Mouse (Mus musculus) liver, embryonic 11.5 days (tissue): ENCODE results near the gene Mylpf. TPM values are rescaled to one million over a fixed set of nuclear protein-coding genes. Genes with fewer than 3 reads are reported as not detected.

ENCODE experiments used
- ATAC-seq: fragments of 200-750 bp; cut with Nextera tagmentation; replicated peaks from 2 replicates; pipeline ENCODE4 v1.8.0; 2017; ENCODE audit warnings: moderate number of reproducible peaks, mild to moderate bottlenecking, moderate TSS enrichment, moderate library complexity; ENCODE audit not compliant: low FRiP score
- DNase-seq: peaks from one replicate; pipeline ENCODE4 v3.0.0-alpha.2; 2017; ENCODE audit warnings: low spot score
- H3K27ac ChIP-seq: fragments of 300-500 bp; sonication (generic); 2 replicates; pipeline ENCODE4 v1.5.1; 2014; ENCODE audit warnings: mild to moderate bottlenecking, low read depth, low read length, control low read depth
- H3K27me3 ChIP-seq: fragments of 300-500 bp; sonication (generic); replicated peaks from 2 replicates; pipeline ENCODE4 v1.6.1; 2014; ENCODE audit warnings: low read length, mixed read lengths; ENCODE audit not compliant: control insufficient read depth, insufficient read depth
- H3K36me3 ChIP-seq: fragments of 300-500 bp; sonication (generic); 2 replicates; pipeline ENCODE4 v1.6.1; 2014; ENCODE audit warnings: mild to moderate bottlenecking, low read length, moderate library complexity, mixed read lengths; ENCODE audit not compliant: control insufficient read depth, insufficient read depth
- H3K4me1 ChIP-seq: fragments of 300-500 bp; sonication (generic); replicated peaks from 2 replicates; pipeline ENCODE4 v1.6.1; 2014; ENCODE audit warnings: low read length, mixed read lengths; ENCODE audit not compliant: control insufficient read depth, insufficient read depth
- H3K4me2 ChIP-seq: fragments of 300-500 bp; sonication (generic); 2 replicates; pipeline ENCODE4 v1.6.1; 2014; ENCODE audit warnings: mild to moderate bottlenecking, control low read depth, moderate library complexity
- H3K4me3 ChIP-seq: fragments of 300-500 bp; sonication (generic); 2 replicates; pipeline ENCODE4 v1.5.1; 2014; ENCODE audit warnings: low read depth, low read length, control low read depth
- H3K9ac ChIP-seq: fragments of 300-500 bp; sonication (generic); 2 replicates; pipeline ENCODE4 v1.6.1; 2014; ENCODE audit warnings: low read depth, low read length, control low read depth
- H3K9me3 ChIP-seq: fragments of 300-500 bp; sonication (generic); 2 replicates; pipeline ENCODE4 v1.6.1; 2016; ENCODE audit warnings: low read length, inconsistent platforms, mixed read lengths; ENCODE audit not compliant: control insufficient read depth
- WGBS: fragments of 180-500 bp; shearing (Covaris S2); extraction: QIAGEN DNeasy Blood & Tissue Kit; methylation state at CpG from one replicate; pipeline ENCODE4 v1.1.7; 2014; 5-methylcytosine and 5-hydroxymethylcytosine counted together
- polyA plus RNA-seq: library from polyadenylated mRNA; unstranded; fragments of >200 nt; fragmentation: Nextera tagmentation; extraction: Ambion mirVana; gene quantifications from 2 replicates; pipeline ENCODE4 v1.2.1, GENCODE M21; 2014

Mylpf gene
- polyA plus RNA-seq, 1 experiment from 2014 or later = 31.5 TPM

- H3K9me3 ChIP-seq = no peaks in the 10 kb centered on the region
- H3K4me2 ChIP-seq = peak overlapping the region; percentile 97
- no peaks in the 10 kb centered on the region for H3K27me3 ChIP-seq
- H3K4me3 ChIP-seq = no peak overlapping the region; the same call in 1 of the 2 replicates
- H3K36me3 ChIP-seq = peaks cover 46% of the 10 kb centered on the region
- no peak overlapping the region for H3K9ac ChIP-seq
- no peak for DNase-seq
- ATAC-seq = no peak
- WGBS = 90% methylated on average over 17 of the region's 17 CpGs
- H3K4me1 ChIP-seq = peaks cover 21% of the 10 kb centered on the region
- no peak overlapping the region for H3K27ac ChIP-seq
These were observed 14.6 kb upstream of the Mylpf start for GRCm38 (mm10) chr7:127194011-127194632.

- Histone ChIP-seq H3K9ac (peak overlapping the region; percentile 86), H3K9me3 (no peaks in the 10 kb centered on the region), H3K27ac (no peak overlapping the region), H3K4me2 (peak overlapping the region; percentile 97), H3K27me3 (no peaks in the 10 kb centered on the region), H3K4me3 (peak overlapping the region; percentile 87), H3K36me3 (peaks cover 51% of the 10 kb centered on the region), H3K4me1 (peaks cover 19% of the 10 kb centered on the region)
- DNase-seq = no peak
- 62% methylated on average over 7 of the region's 7 CpGs for WGBS
- no peak for ATAC-seq
These were observed 14.1 kb upstream of the Mylpf start for GRCm38 (mm10) chr7:127194633-127195029.

DNA sequence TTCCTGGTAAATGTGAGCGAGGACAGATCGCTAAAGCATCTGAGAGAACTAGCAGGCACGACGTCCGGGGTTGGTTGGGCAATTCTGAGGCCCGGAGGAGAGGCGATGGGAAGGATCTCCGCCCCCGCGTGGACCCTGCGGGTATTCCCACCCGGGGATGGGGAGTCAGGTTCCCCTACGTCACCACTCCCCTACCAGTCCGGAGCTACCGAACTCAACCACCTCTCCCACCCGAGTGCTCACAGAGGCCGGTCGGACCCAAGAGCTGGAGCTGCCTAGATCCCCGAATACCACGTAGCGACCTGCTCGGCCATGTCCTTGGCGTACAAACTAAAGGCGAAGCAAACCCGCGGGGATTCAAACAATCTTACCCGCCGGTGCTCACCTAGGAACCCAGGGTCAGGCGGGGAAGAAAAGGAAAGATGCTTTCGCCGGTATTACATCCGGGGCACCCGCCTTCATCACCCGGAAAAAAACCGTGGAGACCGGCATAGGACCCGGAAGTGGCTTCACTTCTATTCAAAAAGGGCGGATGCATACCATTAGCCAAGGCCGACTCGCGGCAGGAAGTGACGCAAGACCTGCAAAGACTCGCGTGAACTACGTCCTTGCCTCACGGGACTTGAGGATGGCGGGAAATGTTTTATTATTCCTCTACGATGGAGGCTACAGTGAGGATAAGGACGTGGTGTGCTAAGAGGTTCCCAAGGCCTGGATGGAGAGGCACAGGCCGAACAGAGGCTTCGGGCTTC, 13.0 kb upstream of the Mylpf start, which contains the start of gene Cd2bp2:
TSS of gene Cd2bp2 (minus strand) at position 507 of the 752 bp plus-strand sequence.
- Histone ChIP-seq H3K9ac (peak within 1 kb of the TSS; percentile 86), H3K27ac (peak within 1 kb of the TSS; percentile 88), H3K4me3 (peak within 1 kb of the TSS; percentile 87), H3K4me1 (peaks cover 19% of the 10 kb centered on the region), H3K27me3 (no peaks in the 10 kb centered on the region), H3K36me3 (peaks cover 60% of the 10 kb centered on the region), H3K9me3 (no peaks in the 10 kb centered on the region), H3K4me2 (peak within 1 kb of the TSS; percentile 97)
- DNase-seq (peak; percentile 91), ATAC-seq (peak; percentile 95)
- WGBS = under 1% methylated on average over 51 of the region's 51 CpGs

DNA sequence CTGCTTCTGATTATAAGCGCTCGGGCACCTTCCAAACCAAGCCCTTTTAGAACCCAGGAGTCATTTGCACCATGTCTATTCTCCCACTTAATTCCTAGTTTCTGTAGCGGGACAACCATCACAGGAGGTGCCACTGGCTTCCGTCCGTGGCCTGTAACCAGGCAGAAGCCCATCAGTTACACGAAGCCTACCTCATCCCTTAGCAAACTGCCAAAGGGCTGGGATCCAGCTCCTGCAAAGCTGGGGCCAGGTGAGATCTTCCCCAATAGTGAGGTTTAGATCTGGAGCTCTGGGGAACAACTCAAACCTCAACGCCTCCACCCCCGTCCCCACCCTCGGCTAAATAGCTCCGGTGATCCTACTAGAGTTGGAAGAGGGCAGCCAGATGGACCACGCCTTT, 12.2 kb upstream of the Mylpf start:
- H3K4me3 ChIP-seq = peak overlapping the region; percentile 87
- no peak for DNase-seq
- ATAC-seq = no peak
- H3K27ac ChIP-seq = peak overlapping the region; percentile 88
- H3K4me1 ChIP-seq = peaks cover 19% of the 10 kb centered on the region
- 52% methylated on average over 11 of the region's 11 CpGs for WGBS
- H3K9ac ChIP-seq = peak overlapping the region; percentile 86
- no peaks in the 10 kb centered on the region for H3K9me3 ChIP-seq
- H3K36me3 ChIP-seq = peaks cover 64% of the 10 kb centered on the region
- H3K4me2 ChIP-seq = peak overlapping the region; percentile 92
- no peaks in the 10 kb centered on the region for H3K27me3 ChIP-seq

DNA sequence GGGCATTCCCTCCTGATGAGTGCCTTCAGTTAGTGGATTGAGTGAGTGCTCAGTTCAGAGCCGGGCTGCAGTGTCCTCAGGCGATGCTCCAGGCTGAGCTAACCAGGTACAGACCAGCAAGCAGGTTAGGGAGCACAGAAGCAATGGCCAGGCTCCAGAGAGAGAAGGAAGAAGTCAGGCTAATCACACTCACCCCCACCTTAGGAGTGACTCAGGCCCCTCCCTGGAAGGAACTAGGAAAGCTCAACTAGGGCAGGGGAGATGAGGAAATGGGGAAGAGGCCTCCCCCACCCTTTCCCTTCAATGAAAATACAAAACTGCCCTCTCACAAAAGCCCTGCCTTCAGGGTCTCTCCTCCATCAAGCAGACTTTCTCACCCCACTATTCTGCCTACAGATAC, 2.1 kb upstream of the Mylpf start:
- Histone ChIP-seq H3K9me3 (no peaks in the 10 kb centered on the region), H3K27me3 (no peaks in the 10 kb centered on the region), H3K4me3 (peak overlapping the region; percentile 87), H3K4me2 (peak overlapping the region; percentile 69), H3K27ac (no peak overlapping the region), H3K9ac (peak overlapping the region; percentile 96), H3K4me1 (peaks cover 20% of the 10 kb centered on the region), H3K36me3 (peaks cover 20% of the 10 kb centered on the region)
- WGBS = 46% methylated on average over 2 of the region's 2 CpGs
- no peak for DNase-seq
- ATAC-seq = no peak

DNA sequence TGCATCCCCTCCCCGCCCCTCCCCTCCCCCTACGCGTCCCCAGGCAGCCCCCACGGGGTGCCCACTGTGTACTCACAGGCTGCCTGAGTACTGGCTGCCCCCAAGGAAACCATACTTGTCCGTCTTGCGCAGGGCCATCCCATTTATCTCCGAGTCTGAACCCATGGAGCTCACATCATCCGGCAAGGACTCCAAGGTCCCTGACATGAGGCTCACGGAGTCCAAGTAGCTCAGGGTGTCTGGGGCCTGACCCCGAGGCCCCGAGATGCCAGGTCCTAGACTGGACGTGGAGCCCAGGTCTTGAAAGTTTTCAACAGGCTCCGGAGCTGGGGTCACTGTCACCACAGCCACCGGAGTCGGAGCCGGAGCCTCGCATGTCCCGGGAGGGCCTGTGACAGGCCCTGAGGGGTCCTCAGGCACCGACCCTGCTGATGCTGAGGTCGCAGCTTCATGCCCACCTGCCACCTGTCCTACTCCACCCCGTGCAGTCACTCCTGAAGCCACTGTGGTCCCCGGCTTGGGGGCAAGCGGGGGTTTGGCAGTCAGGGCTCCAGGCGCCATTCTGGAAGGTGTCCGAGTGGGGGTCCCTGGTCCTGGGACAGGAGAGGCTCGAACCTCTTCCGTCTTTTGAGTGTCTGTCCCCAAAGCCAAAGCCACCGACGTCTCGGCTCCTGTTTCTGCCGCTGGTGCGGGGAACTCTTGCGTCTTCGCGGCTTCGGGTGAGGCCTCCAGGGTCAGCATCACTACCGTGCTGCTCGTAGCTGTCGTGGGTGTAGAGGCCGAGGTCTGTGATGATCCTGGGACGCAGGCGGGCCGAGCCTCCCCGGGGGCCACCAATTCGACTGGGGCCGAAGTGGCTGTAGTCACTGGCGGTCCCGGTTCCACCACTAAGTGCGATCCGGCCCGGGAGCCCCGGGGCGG, 1.1 kb upstream of the Mylpf start:
- DNase-seq (peak; percentile 46), ATAC-seq (peak; percentile 4)
- WGBS = under 1% methylated on average over 52 of the region's 53 CpGs

DNA sequence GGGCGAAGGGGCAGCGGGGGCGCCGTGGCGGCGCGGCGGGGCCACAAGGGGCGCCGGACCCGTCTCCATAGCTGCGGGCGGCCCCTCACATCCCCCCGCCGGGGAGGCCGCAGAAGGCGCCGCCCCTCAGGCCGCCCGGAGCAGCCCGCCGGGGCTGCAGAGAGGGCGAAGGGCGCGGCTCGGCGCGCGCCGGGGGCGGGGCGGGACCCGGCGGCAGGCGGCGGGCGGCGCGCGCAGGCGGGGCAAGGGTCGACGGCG, 466 bp upstream of the Mylpf start, which contains the start of gene Tbc1d10b:
TSS of gene Tbc1d10b (minus strand) at position 174 of the 258 bp plus-strand sequence.
- H3K27me3 ChIP-seq = no peaks in the 10 kb centered on the region
- H3K4me1 ChIP-seq = peaks cover 20% of the 10 kb centered on the region
- H3K36me3 ChIP-seq = peaks cover 9% of the 10 kb centered on the region
- H3K9ac ChIP-seq = peak within 1 kb of the TSS; percentile 96
- H3K9me3 ChIP-seq = no peaks in the 10 kb centered on the region
- peak within 1 kb of the TSS; percentile 87 for H3K4me3 ChIP-seq
- peak within 1 kb of the TSS; percentile 69 for H3K4me2 ChIP-seq
- WGBS = 1% methylated on average over 21 of the region's 44 CpGs
- DNase-seq = no peak
- peak; percentile 58 for ATAC-seq
- H3K27ac ChIP-seq = peak within 1 kb of the TSS; percentile 94

More for the DNA sequence above, 1.1 kb upstream of the Mylpf start:
- Histone ChIP-seq H3K27ac (peak overlapping the region; percentile 94), H3K36me3 (peaks cover 15% of the 10 kb centered on the region), H3K9ac (peak overlapping the region; percentile 96), H3K4me2 (peak overlapping the region; percentile 69), H3K9me3 (no peaks in the 10 kb centered on the region), H3K4me1 (peaks cover 20% of the 10 kb centered on the region), H3K4me3 (peak overlapping the region; percentile 87), H3K27me3 (no peaks in the 10 kb centered on the region)

- H3K4me2 ChIP-seq = peak overlapping the region; percentile 69
- H3K4me3 ChIP-seq = peak overlapping the region; percentile 87
- H3K4me1 ChIP-seq = peaks cover 26% of the 10 kb centered on the region
- H3K36me3 ChIP-seq = peaks cover 5% of the 10 kb centered on the region
- no peaks in the 10 kb centered on the region for H3K9me3 ChIP-seq
- H3K27me3 ChIP-seq = no peaks in the 10 kb centered on the region; the same call in 1 of the 2 replicates
- 75% methylated on average over 5 of the region's 5 CpGs for WGBS
- DNase-seq = no peak
- peak overlapping the region; percentile 25; the same call in 1 of the 2 replicates for H3K9ac ChIP-seq
- peak overlapping the region; percentile 69; the same call in 1 of the 2 replicates for H3K27ac ChIP-seq
- ATAC-seq = no peak
These were observed 1.2 kb downstream of the Mylpf start for GRCm38 (mm10) chr7:127209851-127210250.
